Mouse (Mus musculus) liver, embryonic 11.5 days (tissue): ENCODE measurements at regions not wholly inside any gene's neighbourhood (a gene's known extent, or its start where the extent isn't known, plus 50 kb on each side); places are given as distances from the start of the nearest gene placed in this dataset.
A peak's percentile ranks its signal among the peaks of the same experiment; 100 is the strongest.

ENCODE experiments used
- ATAC-seq: fragments of 200-750 bp; cut with Nextera tagmentation; replicated peaks from 2 replicates; pipeline ENCODE4 v1.8.0; 2017; ENCODE audit warnings: moderate number of reproducible peaks, mild to moderate bottlenecking, moderate TSS enrichment, moderate library complexity; ENCODE audit not compliant: low FRiP score
- DNase-seq: peaks from one replicate; pipeline ENCODE4 v3.0.0-alpha.2; 2017; ENCODE audit warnings: low spot score
- H3K27ac ChIP-seq: fragments of 300-500 bp; sonication (generic); 2 replicates; pipeline ENCODE4 v1.5.1; 2014; ENCODE audit warnings: mild to moderate bottlenecking, low read depth, low read length, control low read depth
- H3K27me3 ChIP-seq: fragments of 300-500 bp; sonication (generic); replicated peaks from 2 replicates; pipeline ENCODE4 v1.6.1; 2014; ENCODE audit warnings: low read length, mixed read lengths; ENCODE audit not compliant: control insufficient read depth, insufficient read depth
- H3K36me3 ChIP-seq: fragments of 300-500 bp; sonication (generic); 2 replicates; pipeline ENCODE4 v1.6.1; 2014; ENCODE audit warnings: mild to moderate bottlenecking, low read length, moderate library complexity, mixed read lengths; ENCODE audit not compliant: control insufficient read depth, insufficient read depth
- H3K4me1 ChIP-seq: fragments of 300-500 bp; sonication (generic); replicated peaks from 2 replicates; pipeline ENCODE4 v1.6.1; 2014; ENCODE audit warnings: low read length, mixed read lengths; ENCODE audit not compliant: control insufficient read depth, insufficient read depth
- H3K4me2 ChIP-seq: fragments of 300-500 bp; sonication (generic); 2 replicates; pipeline ENCODE4 v1.6.1; 2014; ENCODE audit warnings: mild to moderate bottlenecking, control low read depth, moderate library complexity
- H3K4me3 ChIP-seq: fragments of 300-500 bp; sonication (generic); 2 replicates; pipeline ENCODE4 v1.5.1; 2014; ENCODE audit warnings: low read depth, low read length, control low read depth
- H3K9ac ChIP-seq: fragments of 300-500 bp; sonication (generic); 2 replicates; pipeline ENCODE4 v1.6.1; 2014; ENCODE audit warnings: low read depth, low read length, control low read depth
- H3K9me3 ChIP-seq: fragments of 300-500 bp; sonication (generic); 2 replicates; pipeline ENCODE4 v1.6.1; 2016; ENCODE audit warnings: low read length, inconsistent platforms, mixed read lengths; ENCODE audit not compliant: control insufficient read depth
- WGBS: fragments of 180-500 bp; shearing (Covaris S2); extraction: QIAGEN DNeasy Blood & Tissue Kit; methylation state at CpG from one replicate; pipeline ENCODE4 v1.1.7; 2014; 5-methylcytosine and 5-hydroxymethylcytosine counted together

DNA sequence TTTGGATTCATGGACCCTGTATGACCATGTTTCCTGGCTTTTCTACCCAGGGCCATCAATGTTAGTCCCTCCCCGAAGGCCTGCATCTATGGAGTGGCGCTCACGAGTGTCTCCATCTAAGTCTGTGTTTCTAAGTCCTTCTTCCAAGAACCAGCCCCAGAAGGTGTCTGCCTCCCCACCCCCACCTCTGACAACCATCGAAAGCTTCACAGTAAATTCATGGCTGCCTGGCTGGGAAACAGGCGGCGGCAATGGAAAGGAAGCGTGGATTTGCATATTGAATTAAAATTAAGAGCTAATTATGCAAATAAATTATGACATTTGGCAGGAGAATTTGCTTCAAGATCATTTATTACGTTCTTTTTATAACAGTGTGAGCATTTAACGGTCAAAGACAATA is 83.9 kb downstream of the Hif1an start:
- no peak overlapping the region for H3K27ac ChIP-seq
- 70% methylated on average over 9 of the region's 9 CpGs for WGBS
- no peaks in the 10 kb centered on the region for H3K9me3 ChIP-seq
- no peaks in the 10 kb centered on the region for H3K4me1 ChIP-seq
- no peak overlapping the region for H3K9ac ChIP-seq
- H3K4me2 ChIP-seq, result no peak overlapping the region
- no peak overlapping the region for H3K4me3 ChIP-seq
- H3K27me3 ChIP-seq, result peaks cover 74% of the 10 kb centered on the region
- no peak for ATAC-seq
- DNase-seq, result no peak
- no peaks in the 10 kb centered on the region for H3K36me3 ChIP-seq

DNA sequence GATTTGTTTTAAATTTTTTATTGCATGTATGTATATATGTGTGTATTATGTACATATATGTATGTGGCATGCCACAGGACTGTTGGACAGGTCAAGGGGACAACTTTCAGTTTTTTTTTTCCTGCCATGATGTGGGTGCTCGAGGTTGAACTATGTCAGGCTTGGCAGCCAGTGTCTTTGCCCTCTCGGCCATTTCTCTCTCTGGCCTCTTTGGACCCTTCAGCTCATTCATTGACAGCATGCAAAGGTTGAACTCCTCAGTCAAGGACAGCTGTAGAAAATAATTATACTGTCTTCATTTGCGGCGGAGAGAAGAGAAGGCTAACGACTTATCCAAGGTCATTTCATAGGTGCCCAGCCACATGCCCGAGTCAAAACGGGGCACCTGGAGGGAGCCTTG is 86.6 kb downstream of the Hif1an start:
- Histone ChIP-seq H3K27ac (no peak overlapping the region), H3K9me3 (no peaks in the 10 kb centered on the region), H3K4me3 (no peak overlapping the region), H3K27me3 (peaks cover 61% of the 10 kb centered on the region), H3K9ac (no peak overlapping the region), H3K4me2 (no peak overlapping the region), H3K4me1 (no peaks in the 10 kb centered on the region), H3K36me3 (no peaks in the 10 kb centered on the region)
- ATAC-seq (no peak), DNase-seq (no peak)
- WGBS, result 68% methylated on average over 7 of the region's 7 CpGs

DNA sequence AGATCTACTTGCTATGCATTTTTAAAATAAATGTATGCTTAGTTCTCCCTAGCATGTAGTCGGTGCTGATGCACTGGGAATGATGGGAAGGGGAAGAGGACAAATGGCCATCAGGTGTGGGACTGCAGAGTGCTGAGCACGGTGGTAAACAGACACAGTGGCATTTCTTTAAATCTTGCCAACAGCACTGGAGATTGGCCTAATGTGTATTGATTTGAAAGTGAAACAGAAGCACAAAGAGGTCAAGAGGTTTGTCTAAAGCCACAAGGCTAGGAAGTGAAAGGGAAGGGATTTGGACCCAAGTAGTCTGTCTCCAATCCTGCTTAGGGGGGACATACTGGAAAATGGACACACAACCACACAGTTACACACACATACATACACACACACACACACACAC is 88.2 kb downstream of the Hif1an start:
- Histone ChIP-seq H3K4me1 (no peaks in the 10 kb centered on the region), H3K9ac (no peak overlapping the region), H3K4me3 (no peak overlapping the region), H3K36me3 (no peaks in the 10 kb centered on the region), H3K9me3 (no peaks in the 10 kb centered on the region), H3K27me3 (peaks cover 54% of the 10 kb centered on the region), H3K4me2 (no peak overlapping the region), H3K27ac (no peak overlapping the region)
- WGBS, result 26% methylated on average over 2 of the region's 2 CpGs
- ATAC-seq (no peak), DNase-seq (no peak)

DNA sequence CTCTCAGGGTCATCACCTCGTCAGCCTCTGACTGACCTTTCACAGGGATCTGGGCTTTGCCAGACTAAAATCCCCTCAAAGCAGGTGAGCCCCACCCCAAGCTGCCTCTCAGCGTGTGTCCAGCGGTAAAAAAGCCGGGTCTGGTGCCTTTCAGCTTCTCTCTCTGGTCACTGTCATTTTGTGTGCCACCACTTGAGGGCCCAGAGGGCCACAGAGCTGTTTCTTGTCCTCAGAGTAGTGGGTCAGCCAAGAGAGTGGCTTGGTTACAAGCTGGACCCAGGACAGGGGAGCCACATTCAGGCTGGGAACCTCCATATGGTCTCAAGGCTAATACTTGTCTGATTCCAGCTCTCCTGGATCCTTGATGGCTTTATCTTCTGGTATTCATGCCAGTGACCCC is 89.0 kb downstream of the Hif1an start:
- DNase-seq (no peak), ATAC-seq (no peak)
- Histone ChIP-seq H3K27ac (no peak overlapping the region), H3K4me2 (no peak overlapping the region), H3K4me1 (no peaks in the 10 kb centered on the region), H3K9ac (no peak overlapping the region), H3K36me3 (no peaks in the 10 kb centered on the region), H3K9me3 (no peaks in the 10 kb centered on the region), H3K27me3 (peaks cover 52% of the 10 kb centered on the region), H3K4me3 (no peak overlapping the region)
- 5% methylated on average over 4 of the region's 4 CpGs for WGBS

DNA sequence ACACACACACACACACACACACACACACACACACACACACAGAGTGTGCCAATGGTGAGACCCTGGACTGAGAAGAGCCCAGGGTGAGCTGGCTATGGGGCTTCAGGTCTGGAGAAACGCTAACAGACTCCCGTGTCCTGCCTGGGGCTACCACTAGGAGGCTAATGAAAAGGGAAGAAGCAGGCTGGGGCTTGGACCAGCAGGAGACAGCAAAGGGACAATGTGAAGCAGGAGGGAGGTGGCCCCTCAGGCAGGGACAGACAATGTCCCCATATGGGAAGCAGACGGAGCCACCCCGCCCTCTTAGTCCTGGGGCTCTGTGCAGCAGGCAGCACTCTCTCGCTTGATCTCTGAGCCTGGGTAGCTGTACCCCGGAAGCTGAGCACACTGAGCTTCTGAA is 93.1 kb downstream of the Hif1an start:
- ATAC-seq, result no peak
- H3K4me2 ChIP-seq, result no peak overlapping the region
- no peak overlapping the region for H3K27ac ChIP-seq
- 8% methylated on average over 6 of the region's 6 CpGs for WGBS
- H3K4me1 ChIP-seq, result no peaks in the 10 kb centered on the region
- no peak overlapping the region for H3K4me3 ChIP-seq
- H3K9ac ChIP-seq, result no peak overlapping the region
- no peaks in the 10 kb centered on the region for H3K36me3 ChIP-seq
- peaks cover 37% of the 10 kb centered on the region for H3K27me3 ChIP-seq
- H3K9me3 ChIP-seq, result no peaks in the 10 kb centered on the region
- no peak for DNase-seq

DNA sequence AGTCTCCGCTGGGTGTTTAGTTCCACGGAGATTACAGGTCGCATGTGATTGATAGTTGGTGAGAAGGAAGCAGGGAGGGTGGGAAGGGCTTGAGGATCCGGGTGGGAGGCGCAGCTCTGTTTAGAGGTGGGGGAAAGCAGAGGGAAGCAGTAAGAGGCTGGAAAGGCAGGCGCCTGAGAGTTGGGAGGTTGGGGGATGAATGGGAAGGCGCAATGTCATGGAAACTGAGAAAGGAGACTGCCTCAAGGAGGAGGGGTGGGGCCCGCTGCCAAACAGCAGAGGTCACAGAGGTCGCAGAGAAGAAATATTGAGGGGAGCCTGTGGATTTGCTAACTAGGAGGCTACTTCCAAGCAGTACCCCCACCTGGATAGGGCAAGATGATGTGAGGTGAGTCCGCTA is 96.5 kb upstream of the Pax2 start:
- 27% methylated on average over 10 of the region's 10 CpGs for WGBS
- ATAC-seq (no peak), DNase-seq (no peak)
- H3K27ac ChIP-seq, result no peak overlapping the region
- no peak overlapping the region for H3K9ac ChIP-seq
- no peak overlapping the region for H3K4me2 ChIP-seq
- H3K9me3 ChIP-seq, result no peaks in the 10 kb centered on the region
- H3K4me3 ChIP-seq, result no peak overlapping the region
- H3K27me3 ChIP-seq, result peaks cover 35% of the 10 kb centered on the region
- no peaks in the 10 kb centered on the region for H3K4me1 ChIP-seq
- H3K36me3 ChIP-seq, result no peaks in the 10 kb centered on the region

DNA sequence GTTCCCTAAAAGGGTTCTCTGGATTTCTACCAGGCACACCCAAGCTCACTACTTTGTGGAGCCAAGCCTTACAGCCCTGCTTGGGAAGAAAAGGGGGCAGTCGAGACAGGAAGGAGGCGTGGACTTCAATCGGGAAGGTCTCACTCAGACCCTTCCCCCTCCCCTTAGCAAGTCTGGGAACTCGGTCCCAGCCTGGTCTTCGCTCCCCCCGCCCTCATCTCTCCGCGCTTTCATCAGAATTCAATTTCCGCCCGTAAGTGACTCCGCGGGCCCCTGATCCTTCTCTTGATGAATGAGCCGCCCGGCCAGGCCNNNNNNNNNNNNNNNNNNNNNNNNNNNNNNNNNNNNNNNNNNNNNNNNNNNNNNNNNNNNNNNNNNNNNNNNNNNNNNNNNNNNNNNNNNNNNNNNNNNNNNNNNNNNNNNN is 86.3 kb upstream of the Pax2 start:
- 0 out of 2 replicates have a peak, but pooled peaks cover 4% of the 10 kb centered on the region for H3K4me1 ChIP-seq
- H3K9me3 ChIP-seq, result no peaks in the 10 kb centered on the region
- no peak for ATAC-seq
- no peak for DNase-seq
- H3K27ac ChIP-seq, result no peak overlapping the region
- H3K4me3 ChIP-seq, result peak overlapping the region; percentile 17; the same call in 1 of the 2 replicates
- peaks cover 92% of the 10 kb centered on the region for H3K27me3 ChIP-seq
- 2% methylated on average over 14 of the region's 14 CpGs for WGBS
- no peak overlapping the region for H3K9ac ChIP-seq
- peak overlapping the region; percentile 35 for H3K4me2 ChIP-seq
- H3K36me3 ChIP-seq, result no peaks in the 10 kb centered on the region

DNA sequence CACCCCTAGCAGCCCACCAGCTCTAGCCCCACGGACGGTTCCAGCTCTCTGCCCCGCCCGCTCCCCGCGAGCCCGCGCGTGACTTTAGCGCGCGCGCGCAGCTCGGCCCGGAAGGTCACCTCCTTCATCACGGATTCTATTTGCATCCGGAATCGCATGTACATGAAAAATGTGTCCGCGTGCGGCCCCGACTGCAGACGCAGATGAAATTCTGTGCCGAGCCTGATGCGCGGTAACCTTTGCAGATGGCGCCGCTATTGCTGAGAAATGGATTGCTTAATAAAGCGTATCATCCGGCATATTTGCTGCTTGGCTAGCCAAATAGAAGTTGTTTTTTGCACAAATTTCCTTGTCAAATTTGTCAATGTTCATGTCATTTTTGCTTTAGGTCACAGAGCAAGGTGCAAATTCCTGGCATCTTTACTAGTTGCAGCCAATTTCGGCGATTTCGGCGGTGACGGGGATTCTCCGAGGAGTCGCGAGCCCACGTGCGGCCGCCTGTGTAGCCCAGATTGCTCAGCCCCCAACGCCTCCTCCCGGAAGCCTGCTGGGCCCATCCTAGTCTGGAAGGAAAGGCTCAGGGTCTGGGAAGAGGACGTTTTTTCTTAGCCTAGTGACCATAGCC is 81.1 kb upstream of the Pax2 start:
- no peak overlapping the region for H3K4me3 ChIP-seq
- 12% methylated on average over 45 of the region's 45 CpGs for WGBS
- DNase-seq, result no peak
- H3K27me3 ChIP-seq, result peaks cover 96% of the 10 kb centered on the region
- no peak overlapping the region for H3K4me2 ChIP-seq
- H3K4me1 ChIP-seq, result 0 out of 2 replicates have a peak, but pooled peaks cover 4% of the 10 kb centered on the region
- H3K36me3 ChIP-seq, result no peaks in the 10 kb centered on the region
- ATAC-seq, result no peak
- no peaks in the 10 kb centered on the region for H3K9me3 ChIP-seq
- no peak overlapping the region for H3K9ac ChIP-seq
- no peak overlapping the region for H3K27ac ChIP-seq

DNA sequence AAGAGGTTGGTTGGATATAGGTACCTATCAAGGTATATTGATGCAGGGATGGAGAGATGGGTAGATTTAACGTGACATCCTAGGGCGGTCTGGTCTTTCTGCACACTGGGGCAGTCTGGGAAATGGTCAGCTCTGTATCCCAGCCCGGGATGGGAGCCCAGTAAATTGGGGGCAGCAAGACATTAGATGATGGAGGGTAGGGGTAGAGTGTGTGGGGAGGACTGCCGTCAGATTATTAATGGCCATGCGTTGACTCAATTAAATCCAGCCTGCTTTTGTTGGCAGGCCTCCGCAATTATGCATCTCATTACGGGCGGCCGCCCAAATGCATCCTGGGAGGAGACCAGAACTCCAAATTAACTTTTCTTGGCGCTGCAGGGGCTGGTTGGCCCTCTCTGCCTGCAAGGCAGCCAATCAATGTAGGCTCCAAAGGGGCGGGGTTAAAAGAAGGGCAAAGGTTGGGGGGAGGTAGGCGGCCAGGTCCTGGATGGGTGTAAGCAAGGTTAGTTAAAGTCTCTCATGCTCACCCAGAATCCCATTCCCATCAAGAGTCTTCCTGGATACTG is 79.2 kb upstream of the Pax2 start:
- Histone ChIP-seq H3K4me3 (no peak overlapping the region), H3K9ac (no peak overlapping the region), H3K27me3 (peaks cover 94% of the 10 kb centered on the region), H3K36me3 (no peaks in the 10 kb centered on the region), H3K4me1 (no peaks in the 10 kb centered on the region), H3K4me2 (no peak overlapping the region), H3K27ac (no peak overlapping the region), H3K9me3 (no peaks in the 10 kb centered on the region)
- no peak for DNase-seq
- 6% methylated on average over 12 of the region's 12 CpGs for WGBS
- ATAC-seq, result no peak
